Mouse (Mus musculus): ENCODE measurements around the gene Cnksr3. TPM values are rescaled to one million over a fixed set of nuclear protein-coding genes. Genes with fewer than 3 reads are reported as not detected.
A peak's percentile ranks its signal among the peaks of the same experiment; 100 is the strongest.

Cnksr3 gene
- total RNA-seq, 4 experiments from 2014 or later, result 3.4 to 5.4 (median 4.4) TPM

GRCm38 (mm10) chr10:7196668-7197400 lies 15.2 kb downstream of the Cnksr3 start:
- no peak for DNase-seq (ENCODE audit: low spot score in 2 of 2)

- no peak for DNase-seq (ENCODE audit: low spot score in 2 of 2)
Measured at GRCm38 (mm10) chr10:7195927-7196326, 16.1 kb downstream of the Cnksr3 start.

GRCm38 (mm10) chr10:7191721-7192413 lies 20.2 kb downstream of the Cnksr3 start:
- no peak for DNase-seq (ENCODE audit: low spot score in 2 of 2)

GRCm38 (mm10) chr10:7189194-7189593 lies 22.8 kb downstream of the Cnksr3 start:
- DNase-seq (ENCODE audit: low spot score in 2 of 2), result no peak

GRCm38 (mm10) chr10:7187881-7188280 lies 24.2 kb downstream of the Cnksr3 start:
- no peak for DNase-seq (ENCODE audit: low spot score in 2 of 2)

GRCm38 (mm10) chr10:7186992-7187391 lies 25.0 kb downstream of the Cnksr3 start:
- no peak for DNase-seq (ENCODE audit: low spot score in 2 of 2)

GRCm38 (mm10) chr10:7186018-7186417 lies 26.0 kb downstream of the Cnksr3 start:
- no peak for DNase-seq (ENCODE audit: low spot score in 2 of 2)

GRCm38 (mm10) chr10:7183171-7183631 lies 28.8 kb downstream of the Cnksr3 start:
- DNase-seq (ENCODE audit: low spot score in 2 of 2), result no peak

GRCm38 (mm10) chr10:7182555-7183170 lies 29.4 kb downstream of the Cnksr3 start:
- no peak for DNase-seq (ENCODE audit: low spot score in 2 of 2)

GRCm38 (mm10) chr10:7180296-7180695 lies 31.7 kb downstream of the Cnksr3 start:
- no peak for DNase-seq (ENCODE audit: low spot score in 2 of 2)

GRCm38 (mm10) chr10:7178571-7178970 lies 33.5 kb downstream of the Cnksr3 start:
- no peak for DNase-seq (ENCODE audit: low spot score in 2 of 2)

GRCm38 (mm10) chr10:7176205-7176910 lies 35.7 kb downstream of the Cnksr3 start:
- no peak for DNase-seq (ENCODE audit: low spot score in 2 of 2)

GRCm38 (mm10) chr10:7174480-7174879 lies 37.6 kb downstream of the Cnksr3 start:
- no peak for DNase-seq (ENCODE audit: low spot score in 2 of 2)

GRCm38 (mm10) chr10:7173098-7173497 lies 38.9 kb downstream of the Cnksr3 start:
- no peak for DNase-seq (ENCODE audit: low spot score in 2 of 2)

GRCm38 (mm10) chr10:7170434-7170833 lies 41.6 kb downstream of the Cnksr3 start:
- DNase-seq (ENCODE audit: low spot score in 2 of 2), result no peak

- no peak for DNase-seq (ENCODE audit: low spot score in 2 of 2)
Measured at GRCm38 (mm10) chr10:7163031-7163430, 49.0 kb downstream of the Cnksr3 start.

GRCm38 (mm10) chr10:7159061-7159511 lies 53.0 kb downstream of the Cnksr3 start:
- DNase-seq (ENCODE audit: low spot score in 2 of 2), result peak; percentile 14 to 20

GRCm38 (mm10) chr10:7158285-7159060 lies 53.6 kb downstream of the Cnksr3 start:
- DNase-seq (ENCODE audit: low spot score in 2 of 2), result peak; percentile 17 to 24

GRCm38 (mm10) chr10:7154877-7155276 lies 57.2 kb downstream of the Cnksr3 start:
- DNase-seq (ENCODE audit: low spot score in 2 of 2), result no peak

GRCm38 (mm10) chr10:7152926-7153325 lies 59.1 kb downstream of the Cnksr3 start:
- no peak for DNase-seq (ENCODE audit: low spot score in 2 of 2)

All from layer of hippocampus, adult 8-10 months (tissue).